Mouse (Mus musculus): Measurements from ENCODE around the gene Vars. TPM values are rescaled to one million over a fixed set of nuclear protein-coding genes. Genes with fewer than 3 reads are reported as not detected.

Gene Vars
- polyA plus RNA-seq, 1 experiment from 2014 or later, result 24.7 TPM

DNA sequence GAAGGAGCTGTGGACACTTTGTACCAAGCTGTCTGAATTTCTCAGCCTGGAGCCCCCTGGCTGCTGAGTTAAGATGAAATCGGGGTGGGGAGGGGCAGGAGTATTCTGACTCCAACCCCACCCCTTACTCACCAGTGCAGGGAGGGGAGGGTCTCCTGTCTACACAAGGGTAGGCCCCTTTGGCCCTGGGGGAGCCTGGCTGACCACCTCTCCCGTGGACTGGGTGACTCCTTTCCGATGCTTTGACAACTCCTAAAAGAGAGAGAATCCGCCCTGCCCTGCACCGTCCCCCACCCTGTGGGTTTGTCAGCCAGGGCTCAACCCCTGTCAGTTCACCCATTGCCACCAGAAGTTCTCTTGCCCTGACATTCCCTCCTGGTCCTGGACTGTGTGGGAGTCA lies 25.4 kb downstream of the Vars start:
- no peak overlapping the region for H3K4me2 ChIP-seq (replicated peaks; ENCODE audit: low read depth, low read length)
- no peaks in the 10 kb centered on the region for H3K9me3 ChIP-seq (ENCODE audit: low read length)
- TF ChIP-seq CTCF (IDR thresholded peaks at IDR 0.05), result no peak
- no peak for TF ChIP-seq EP300 (IDR thresholded peaks at IDR 0.05)
- WGBS, result 71% methylated on average over 4 of the region's 5 CpGs
- DNase-seq (ENCODE audit: low spot score) (no peak), ATAC-seq (no peak)
- H3K36me3 ChIP-seq (ENCODE audit: insufficient read depth, low read length), result no peaks in the 10 kb centered on the region
- no peak overlapping the region for H3K4me3 ChIP-seq (ENCODE audit: low read depth, low read length)
- H3K4me1 ChIP-seq (ENCODE audit: insufficient read depth, low read depth, low read length), result peaks cover 3% of the 10 kb centered on the region; the same call in 1 of the 2 replicates
- no peak overlapping the region for H3K27ac ChIP-seq (ENCODE audit: low read length)
- H3K27me3 ChIP-seq (replicated peaks; ENCODE audit: insufficient read depth, low read length), result no peaks in the 10 kb centered on the region
- no peak overlapping the region for H3K9ac ChIP-seq (replicated peaks; ENCODE audit: low read depth)

- Histone ChIP-seq H3K36me3 (ENCODE audit: insufficient read depth, low read length) (no peaks in the 10 kb centered on the region), H3K9me3 (ENCODE audit: low read length) (no peaks in the 10 kb centered on the region), H3K4me3 (ENCODE audit: low read depth, low read length) (no peak within 1 kb of the TSS), H3K9ac (replicated peaks; ENCODE audit: low read depth) (no peak within 1 kb of the TSS), H3K27ac (ENCODE audit: low read length) (no peak within 1 kb of the TSS), H3K27me3 (replicated peaks; ENCODE audit: insufficient read depth, low read length) (no peaks in the 10 kb centered on the region), H3K4me1 (ENCODE audit: insufficient read depth, low read depth, low read length) (peaks cover 3% of the 10 kb centered on the region; the same call in 1 of the 2 replicates), H3K4me2 (replicated peaks; ENCODE audit: low read depth, low read length) (no peak within 1 kb of the TSS)
- DNase-seq (ENCODE audit: low spot score) (no peak), ATAC-seq (no peak)
- TF ChIP-seq CTCF (IDR thresholded peaks at IDR 0.05) (no peak), EP300 (IDR thresholded peaks at IDR 0.05) (no peak)
- 54% methylated on average over 12 of the region's 13 CpGs for WGBS
Measured at GRCm38 (mm10) chr17:35027277-35028068, 26.7 kb downstream of the Vars start, which contains the start of gene Sapcd1. Sapcd1 (minus strand) TSS chr17:35028016.

DNA sequence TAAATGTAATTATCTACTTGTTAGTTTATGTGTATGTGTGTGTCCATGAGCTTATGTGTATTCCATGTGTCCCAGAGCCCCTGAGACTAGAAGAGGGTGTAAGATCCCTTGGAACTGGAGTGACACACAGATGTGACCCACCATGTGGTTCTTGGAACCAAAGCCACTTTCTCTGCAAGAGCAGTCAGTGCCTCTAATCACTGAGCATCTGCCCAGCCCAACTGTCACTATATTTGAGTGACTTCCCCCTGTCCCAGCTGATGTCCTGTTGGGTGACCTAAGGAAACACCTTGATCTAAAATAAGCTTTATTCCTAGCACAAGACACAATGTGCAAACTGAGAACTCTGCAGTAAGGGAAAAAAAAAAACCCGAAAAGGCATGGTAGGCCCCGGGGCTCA lies 27.5 kb downstream of the Vars start:
- Histone ChIP-seq H3K27ac (ENCODE audit: low read length) (no peak overlapping the region), H3K4me2 (replicated peaks; ENCODE audit: low read depth, low read length) (no peak overlapping the region), H3K27me3 (replicated peaks; ENCODE audit: insufficient read depth, low read length) (no peaks in the 10 kb centered on the region), H3K4me3 (ENCODE audit: low read depth, low read length) (no peak overlapping the region), H3K9ac (replicated peaks; ENCODE audit: low read depth) (no peak overlapping the region), H3K9me3 (ENCODE audit: low read length) (no peaks in the 10 kb centered on the region), H3K36me3 (ENCODE audit: insufficient read depth, low read length) (no peaks in the 10 kb centered on the region), H3K4me1 (ENCODE audit: insufficient read depth, low read depth, low read length) (peaks cover 3% of the 10 kb centered on the region; the same call in 1 of the 2 replicates)
- 52% methylated on average over 2 of the region's 2 CpGs for WGBS
- ATAC-seq (no peak), DNase-seq (ENCODE audit: low spot score) (no peak)
- TF ChIP-seq EP300 (IDR thresholded peaks at IDR 0.05) (no peak), CTCF (IDR thresholded peaks at IDR 0.05) (no peak)

DNA sequence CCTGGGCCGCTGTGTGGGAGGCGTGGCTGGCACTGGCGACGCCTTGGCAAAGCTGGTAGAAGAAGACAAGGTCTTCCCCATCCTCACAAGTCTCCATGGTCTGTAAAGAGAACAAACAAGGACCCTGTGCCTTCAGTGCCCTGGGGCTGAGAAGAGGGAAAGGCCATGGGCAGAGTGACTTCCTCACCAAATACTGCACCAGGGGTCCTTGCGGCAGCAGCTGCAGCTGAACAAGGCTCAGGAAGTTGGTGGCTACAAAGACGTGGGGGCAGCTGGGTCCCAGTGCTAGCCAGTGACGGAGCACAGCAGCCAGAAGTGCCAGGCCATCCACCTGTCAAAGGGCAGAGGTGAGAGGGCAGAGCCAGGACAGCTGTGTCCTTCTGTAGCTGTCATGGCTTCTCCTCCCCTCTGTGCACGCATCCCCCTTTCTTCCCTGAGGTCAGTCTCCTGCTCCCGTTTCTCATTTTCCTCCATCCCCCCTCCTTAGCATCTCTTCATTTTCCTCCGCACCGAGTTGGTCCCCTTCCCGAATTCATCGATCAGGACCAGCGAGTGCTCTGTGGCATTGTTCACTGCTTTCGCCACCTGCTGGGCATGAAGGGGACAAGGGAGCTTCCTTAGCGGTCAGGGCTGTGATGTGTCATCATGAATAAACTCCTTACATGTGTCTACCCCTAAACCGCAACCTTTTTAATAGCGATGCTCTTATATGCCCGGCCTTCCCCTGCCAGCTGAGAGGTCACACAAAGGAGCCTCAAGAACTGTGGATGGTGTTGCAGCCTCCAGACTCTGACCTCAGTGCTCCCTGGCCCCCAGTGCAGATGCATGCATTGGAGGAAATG lies 29.1 kb downstream of the Vars start:
- no peaks in the 10 kb centered on the region for H3K36me3 ChIP-seq (ENCODE audit: insufficient read depth, low read length)
- H3K9ac ChIP-seq (replicated peaks; ENCODE audit: low read depth), result no peak overlapping the region
- no peaks in the 10 kb centered on the region for H3K9me3 ChIP-seq (ENCODE audit: low read length)
- no peak for TF ChIP-seq EP300 (IDR thresholded peaks at IDR 0.05)
- TF ChIP-seq CTCF (IDR thresholded peaks at IDR 0.05), result peak; percentile 74
- DNase-seq (ENCODE audit: low spot score), result peak; percentile 36
- no peak overlapping the region for H3K4me2 ChIP-seq (replicated peaks; ENCODE audit: low read depth, low read length)
- H3K27ac ChIP-seq (ENCODE audit: low read length), result no peak overlapping the region
- H3K4me1 ChIP-seq (ENCODE audit: insufficient read depth, low read depth, low read length), result no peaks in the 10 kb centered on the region
- H3K4me3 ChIP-seq (ENCODE audit: low read depth, low read length), result no peak overlapping the region
- no peak; the same call in 1 of the 2 replicates for ATAC-seq
- no peaks in the 10 kb centered on the region for H3K27me3 ChIP-seq (replicated peaks; ENCODE audit: insufficient read depth, low read length)
- 33% methylated on average over 19 of the region's 19 CpGs for WGBS

GRCm38 (mm10) chr17:35031272-35031671 lies 30.5 kb downstream of the Vars start:
- 86% methylated on average over 11 of the region's 11 CpGs for WGBS
- Histone ChIP-seq H3K27me3 (replicated peaks; ENCODE audit: insufficient read depth, low read length) (no peaks in the 10 kb centered on the region), H3K9me3 (ENCODE audit: low read length) (no peaks in the 10 kb centered on the region), H3K4me3 (ENCODE audit: low read depth, low read length) (no peak overlapping the region), H3K9ac (replicated peaks; ENCODE audit: low read depth) (no peak overlapping the region), H3K4me1 (ENCODE audit: insufficient read depth, low read depth, low read length) (no peaks in the 10 kb centered on the region), H3K27ac (ENCODE audit: low read length) (no peak overlapping the region), H3K4me2 (replicated peaks; ENCODE audit: low read depth, low read length) (no peak overlapping the region), H3K36me3 (ENCODE audit: insufficient read depth, low read length) (no peaks in the 10 kb centered on the region)
- TF ChIP-seq EP300 (IDR thresholded peaks at IDR 0.05), result no peak
- no peak for TF ChIP-seq CTCF (IDR thresholded peaks at IDR 0.05)
- DNase-seq (ENCODE audit: low spot score) (no peak), ATAC-seq (no peak)

GRCm38 (mm10) chr17:35031880-35032279 lies 31.1 kb downstream of the Vars start:
- TF ChIP-seq EP300 (IDR thresholded peaks at IDR 0.05) (no peak), CTCF (IDR thresholded peaks at IDR 0.05) (no peak)
- no peak for ATAC-seq
- DNase-seq (ENCODE audit: low spot score), result no peak
- Histone ChIP-seq H3K27me3 (replicated peaks; ENCODE audit: insufficient read depth, low read length) (no peaks in the 10 kb centered on the region), H3K9me3 (ENCODE audit: low read length) (no peaks in the 10 kb centered on the region), H3K4me1 (ENCODE audit: insufficient read depth, low read depth, low read length) (no peaks in the 10 kb centered on the region), H3K36me3 (ENCODE audit: insufficient read depth, low read length) (no peaks in the 10 kb centered on the region), H3K27ac (ENCODE audit: low read length) (no peak overlapping the region), H3K9ac (replicated peaks; ENCODE audit: low read depth) (no peak overlapping the region), H3K4me2 (replicated peaks; ENCODE audit: low read depth, low read length) (no peak overlapping the region), H3K4me3 (ENCODE audit: low read depth, low read length) (no peak overlapping the region)
- WGBS, result 81% methylated on average over 7 of the region's 7 CpGs

Data from lung, postnatal 0 days (tissue).